Mouse (Mus musculus): ENCODE measurements around the gene Slc5a10.

GRCm38 (mm10) chr11:61744460-61744859 is 23.8 kb upstream of the Slc5a10 start:
- TF ChIP-seq EP300 (IDR thresholded peaks at IDR 0.05; ENCODE audit: insufficient read depth, low read depth, low read length) (no peak), POLR2A (IDR thresholded peaks at IDR 0.05; ENCODE audit: insufficient read depth, low read depth, low read length) (no peak)

All from heart, adult 2 months (tissue).